Mouse (Mus musculus) neural tube, embryonic 13.5 days (tissue): ENCODE data around the gene Pitpnm2. TPM values are rescaled to one million over a fixed set of nuclear protein-coding genes. Genes with fewer than 3 reads are reported as not detected.
A peak's percentile ranks its signal among the peaks of the same experiment; 100 is the strongest.

ENCODE experiments used
- ATAC-seq: fragments of 200-750 bp; cut with Nextera tagmentation; 2 replicates; pipeline ENCODE4 v1.8.0; 2017; ENCODE audit warnings: low read depth, mild to moderate bottlenecking, moderate TSS enrichment, moderate library complexity
- H3K27ac ChIP-seq: fragments of 300-500 bp; sonication (generic); replicated peaks from 2 replicates; pipeline ENCODE4 v1.5.1; 2015; ENCODE audit warnings: moderate library complexity, mild to moderate bottlenecking, inconsistent platforms
- H3K27me3 ChIP-seq: fragments of 300-500 bp; sonication (generic); 2 replicates; pipeline ENCODE4 v1.6.1; 2015; ENCODE audit warnings: mild to moderate bottlenecking, inconsistent platforms
- H3K36me3 ChIP-seq: fragments of 300-500 bp; sonication (generic); 2 replicates; pipeline ENCODE4 v1.6.1; 2015; ENCODE audit warnings: mild to moderate bottlenecking, inconsistent platforms
- H3K4me1 ChIP-seq: fragments of 300-500 bp; sonication (generic); replicated peaks from 2 replicates; pipeline ENCODE4 v1.6.1; 2015; ENCODE audit warnings: inconsistent platforms
- H3K4me2 ChIP-seq: fragments of 300-500 bp; sonication (generic); 2 replicates; pipeline ENCODE4 v1.6.1; 2015; ENCODE audit warnings: inconsistent platforms, mild to moderate bottlenecking, moderate library complexity
- H3K4me3 ChIP-seq: fragments of 300-500 bp; sonication (generic); 2 replicates; pipeline ENCODE4 v1.5.1; 2015; ENCODE audit warnings: mild to moderate bottlenecking, inconsistent platforms
- H3K9ac ChIP-seq: fragments of 300-500 bp; sonication (generic); 2 replicates; pipeline ENCODE4 v1.6.1; 2015; ENCODE audit warnings: moderate library complexity, mild to moderate bottlenecking, inconsistent platforms
- H3K9me3 ChIP-seq: fragments of 300-500 bp; sonication (generic); 2 replicates; pipeline ENCODE4 v1.6.1; 2016; ENCODE audit warnings: inconsistent platforms
- WGBS: fragments of 180-500 bp; shearing (Covaris S2); methylation state at CpG from one replicate; pipeline ENCODE4 v1.1.7; 2015; 5-methylcytosine and 5-hydroxymethylcytosine counted together
- polyA plus RNA-seq: library from polyadenylated mRNA; unstranded; fragments of >200 nt; fragmentation: Nextera tagmentation; extraction: Ambion mirVana; gene quantifications from 2 replicates; pipeline ENCODE4 v1.2.1, GENCODE M21; 2015

Gene Pitpnm2
- polyA plus RNA-seq, 1 experiment from 2014 or later, result 7.9 TPM

DNA sequence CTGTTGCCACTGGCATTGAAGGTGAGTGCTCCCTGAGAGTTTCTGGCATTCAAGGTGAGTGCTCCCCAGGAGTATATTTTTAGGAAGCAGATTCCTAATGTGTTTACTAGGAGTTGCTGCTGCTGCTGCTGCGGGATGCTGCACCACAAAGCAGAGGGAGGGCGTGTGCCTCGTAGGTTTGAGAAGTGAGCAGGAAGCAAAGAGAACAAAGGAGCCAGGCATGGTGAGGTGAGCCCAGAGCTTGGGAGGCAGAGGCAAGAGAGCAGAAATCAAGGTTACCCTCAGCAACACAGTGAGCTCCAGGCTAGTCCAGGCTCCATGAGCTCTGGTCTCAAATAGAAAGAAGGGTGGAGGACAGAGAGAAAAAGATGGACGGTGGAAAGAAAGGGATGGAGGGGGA lies 13.7 kb upstream of the Pitpnm2 start:
- Histone ChIP-seq H3K9ac (no peak overlapping the region), H3K9me3 (no peaks in the 10 kb centered on the region), H3K36me3 (peaks cover 85% of the 10 kb centered on the region), H3K4me1 (no peaks in the 10 kb centered on the region), H3K27ac (no peak overlapping the region), H3K4me3 (no peak overlapping the region), H3K4me2 (no peak overlapping the region), H3K27me3 (no peaks in the 10 kb centered on the region)
- 83% methylated on average over 4 of the region's 4 CpGs for WGBS
- no peak for ATAC-seq

- 94% methylated on average over 4 of the region's 4 CpGs for WGBS
- no peak overlapping the region for H3K27ac ChIP-seq
- H3K36me3 ChIP-seq, result peaks cover 95% of the 10 kb centered on the region
- ATAC-seq, result no peak
- no peaks in the 10 kb centered on the region for H3K9me3 ChIP-seq
- no peaks in the 10 kb centered on the region for H3K27me3 ChIP-seq
- H3K4me3 ChIP-seq, result no peak overlapping the region
- no peak overlapping the region for H3K9ac ChIP-seq
- H3K4me1 ChIP-seq, result no peaks in the 10 kb centered on the region
- H3K4me2 ChIP-seq, result no peak overlapping the region
These were observed 12.5 kb upstream of the Pitpnm2 start for GRCm38 (mm10) chr5:124262090-124262489.

GRCm38 (mm10) chr5:124259133-124259532 lies 9.6 kb upstream of the Pitpnm2 start:
- 69% methylated on average over 2 of the region's 2 CpGs for WGBS
- no peak overlapping the region for H3K4me3 ChIP-seq
- no peak for ATAC-seq
- no peaks in the 10 kb centered on the region for H3K9me3 ChIP-seq
- H3K9ac ChIP-seq, result no peak overlapping the region
- no peak overlapping the region for H3K27ac ChIP-seq
- no peaks in the 10 kb centered on the region for H3K27me3 ChIP-seq
- H3K4me2 ChIP-seq, result no peak overlapping the region
- no peaks in the 10 kb centered on the region for H3K4me1 ChIP-seq
- peaks cover 87% of the 10 kb centered on the region for H3K36me3 ChIP-seq

DNA sequence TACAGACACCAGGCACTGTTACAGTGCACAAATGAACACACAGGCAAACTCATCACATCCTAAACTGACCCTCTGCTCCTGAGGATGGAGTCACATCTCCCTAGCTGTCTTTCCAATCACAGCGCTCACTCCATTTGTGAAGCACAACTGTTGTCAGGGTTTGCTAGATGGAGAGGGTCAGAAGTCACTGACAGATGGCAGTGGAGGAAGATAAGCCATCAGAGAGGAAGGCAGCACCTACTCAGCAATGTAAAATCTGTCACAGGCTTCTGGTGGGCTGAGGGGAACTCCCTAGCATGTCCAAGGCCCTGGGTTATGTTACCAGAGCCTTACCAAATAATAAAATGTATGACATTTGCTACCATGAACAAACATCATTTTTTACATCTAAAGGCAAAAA lies 8.5 kb upstream of the Pitpnm2 start:
- Histone ChIP-seq H3K27ac (no peak overlapping the region), H3K9me3 (no peaks in the 10 kb centered on the region), H3K4me1 (no peaks in the 10 kb centered on the region), H3K27me3 (no peaks in the 10 kb centered on the region), H3K4me2 (no peak overlapping the region), H3K4me3 (no peak overlapping the region), H3K36me3 (peaks cover 83% of the 10 kb centered on the region), H3K9ac (no peak overlapping the region)
- WGBS, result 97% methylated on average over 1 of the region's 1 CpGs
- ATAC-seq, result no peak

DNA sequence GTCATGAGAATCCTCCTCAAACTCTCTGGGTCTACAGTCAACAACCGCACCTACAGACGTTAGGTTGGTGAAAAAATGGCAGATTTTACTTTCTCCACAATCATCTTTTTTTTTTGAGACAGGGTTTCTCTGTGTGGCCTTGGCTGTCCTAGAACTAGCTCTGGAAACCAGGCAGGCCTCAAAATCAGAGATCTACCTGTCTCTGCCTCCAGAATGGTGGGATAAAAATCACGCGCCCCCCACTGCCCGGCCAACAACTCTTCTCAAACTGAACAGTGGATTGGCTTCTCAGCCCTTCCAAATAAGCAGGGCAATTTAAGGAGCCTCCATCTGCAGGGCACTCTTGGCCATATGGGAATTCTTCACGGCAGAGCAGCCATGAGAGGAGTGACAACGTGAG lies 5.6 kb upstream of the Pitpnm2 start:
- no peaks in the 10 kb centered on the region for H3K9me3 ChIP-seq
- ATAC-seq, result no peak
- peaks cover 6% of the 10 kb centered on the region for H3K4me1 ChIP-seq
- H3K36me3 ChIP-seq, result peaks cover 65% of the 10 kb centered on the region
- WGBS, result 91% methylated on average over 7 of the region's 7 CpGs
- H3K27me3 ChIP-seq, result no peaks in the 10 kb centered on the region
- H3K4me3 ChIP-seq, result no peak overlapping the region
- no peak overlapping the region for H3K4me2 ChIP-seq
- no peak overlapping the region for H3K9ac ChIP-seq
- H3K27ac ChIP-seq, result no peak overlapping the region

- no peaks in the 10 kb centered on the region for H3K9me3 ChIP-seq
- H3K27me3 ChIP-seq, result no peaks in the 10 kb centered on the region
- no peak overlapping the region for H3K9ac ChIP-seq
- H3K27ac ChIP-seq, result no peak overlapping the region
- H3K4me3 ChIP-seq, result no peak overlapping the region
- peaks cover 50% of the 10 kb centered on the region for H3K36me3 ChIP-seq
- WGBS, result 81% methylated on average over 8 of the region's 8 CpGs
- peaks cover 13% of the 10 kb centered on the region for H3K4me1 ChIP-seq
- ATAC-seq, result no peak
- H3K4me2 ChIP-seq, result no peak overlapping the region
These were observed 4.0 kb upstream of the Pitpnm2 start for GRCm38 (mm10) chr5:124253555-124253954.

- no peak for ATAC-seq
- no peak overlapping the region for H3K9ac ChIP-seq
- WGBS, result 90% methylated on average over 13 of the region's 13 CpGs
- H3K36me3 ChIP-seq, result peaks cover 42% of the 10 kb centered on the region
- no peaks in the 10 kb centered on the region for H3K27me3 ChIP-seq
- no peak overlapping the region for H3K4me3 ChIP-seq
- peaks cover 21% of the 10 kb centered on the region for H3K4me1 ChIP-seq
- H3K9me3 ChIP-seq, result no peaks in the 10 kb centered on the region
- no peak overlapping the region for H3K27ac ChIP-seq
- H3K4me2 ChIP-seq, result no peak overlapping the region
These were observed 3.2 kb upstream of the Pitpnm2 start for GRCm38 (mm10) chr5:124252580-124253320.

- no peak for ATAC-seq
- Histone ChIP-seq H3K4me1 (peaks cover 30% of the 10 kb centered on the region), H3K9me3 (no peaks in the 10 kb centered on the region), H3K9ac (no peak overlapping the region), H3K36me3 (peaks cover 26% of the 10 kb centered on the region), H3K4me2 (no peak overlapping the region), H3K27ac (no peak overlapping the region), H3K4me3 (no peak overlapping the region), H3K27me3 (no peaks in the 10 kb centered on the region)
- 87% methylated on average over 5 of the region's 5 CpGs for WGBS
These were observed 1.5 kb upstream of the Pitpnm2 start for GRCm38 (mm10) chr5:124251070-124251469.

- 1% methylated on average over 60 of the region's 77 CpGs for WGBS
- H3K4me2 ChIP-seq, result peak overlapping the region; percentile 84
- H3K9ac ChIP-seq, result peak overlapping the region; percentile 92
- peaks cover 23% of the 10 kb centered on the region for H3K36me3 ChIP-seq
- H3K27me3 ChIP-seq, result no peaks in the 10 kb centered on the region
- H3K9me3 ChIP-seq, result no peaks in the 10 kb centered on the region
- H3K27ac ChIP-seq, result peak overlapping the region; percentile 88
- peaks cover 30% of the 10 kb centered on the region for H3K4me1 ChIP-seq
- peak overlapping the region; percentile 71 for H3K4me3 ChIP-seq
- peak; percentile 71 for ATAC-seq
These were observed 531 bp downstream of the Pitpnm2 start for GRCm38 (mm10) chr5:124248845-124249613.

GRCm38 (mm10) chr5:124247986-124248626 lies 1.5 kb downstream of the Pitpnm2 start:
- H3K4me1 ChIP-seq, result peaks cover 30% of the 10 kb centered on the region
- 20% methylated on average over 9 of the region's 9 CpGs for WGBS
- no peak for ATAC-seq
- H3K4me3 ChIP-seq, result peak overlapping the region; percentile 71
- peaks cover 18% of the 10 kb centered on the region; the same call in 1 of the 2 replicates for H3K36me3 ChIP-seq
- H3K4me2 ChIP-seq, result peak overlapping the region; percentile 84
- H3K9ac ChIP-seq, result peak overlapping the region; percentile 92
- peak overlapping the region; percentile 88; the same call in 1 of the 2 replicates for H3K27ac ChIP-seq
- H3K9me3 ChIP-seq, result no peaks in the 10 kb centered on the region
- H3K27me3 ChIP-seq, result no peaks in the 10 kb centered on the region

GRCm38 (mm10) chr5:124247296-124247695 lies 2.3 kb downstream of the Pitpnm2 start:
- H3K4me3 ChIP-seq, result no peak overlapping the region
- H3K36me3 ChIP-seq, result peaks cover 11% of the 10 kb centered on the region; the same call in 1 of the 2 replicates
- no peak for ATAC-seq
- H3K4me2 ChIP-seq, result peak overlapping the region; percentile 84
- 55% methylated on average over 7 of the region's 7 CpGs for WGBS
- H3K27ac ChIP-seq, result no peak overlapping the region
- H3K4me1 ChIP-seq, result peaks cover 38% of the 10 kb centered on the region
- H3K27me3 ChIP-seq, result no peaks in the 10 kb centered on the region
- peak overlapping the region; percentile 92; the same call in 1 of the 2 replicates for H3K9ac ChIP-seq
- no peaks in the 10 kb centered on the region for H3K9me3 ChIP-seq

GRCm38 (mm10) chr5:124244885-124245284 lies 4.7 kb downstream of the Pitpnm2 start:
- no peaks in the 10 kb centered on the region for H3K27me3 ChIP-seq
- ATAC-seq, result no peak
- H3K36me3 ChIP-seq, result 0 out of 2 replicates have a peak, but pooled peaks cover 11% of the 10 kb centered on the region
- WGBS, result 94% methylated on average over 7 of the region's 7 CpGs
- no peak overlapping the region for H3K9ac ChIP-seq
- no peak overlapping the region for H3K4me2 ChIP-seq
- H3K9me3 ChIP-seq, result no peaks in the 10 kb centered on the region
- H3K27ac ChIP-seq, result no peak overlapping the region
- peaks cover 51% of the 10 kb centered on the region for H3K4me1 ChIP-seq
- H3K4me3 ChIP-seq, result no peak overlapping the region
